Mouse (Mus musculus) mature B cell (primary cell): Measurements from ENCODE around the gene Cmtm5.
"Not testable (repeated sequence)": the region's sequence is repeated elsewhere in the genome, so short reads cannot be mapped to it uniquely, and the experiment has no call there.

ENCODE experiments used
- in situ Hi-C: fragments of 300-500 bp; cut with MboI; formaldehyde crosslinking; loops from 2 replicates; pipeline ENCODE4 v1.14.3; 2019

Cmtm5 gene

GRCm38 (mm10) chr14:54959197-54959596 lies 23.1 kb downstream of the Cmtm5 start:
- in situ Hi-C loops = no loop called here

DNA sequence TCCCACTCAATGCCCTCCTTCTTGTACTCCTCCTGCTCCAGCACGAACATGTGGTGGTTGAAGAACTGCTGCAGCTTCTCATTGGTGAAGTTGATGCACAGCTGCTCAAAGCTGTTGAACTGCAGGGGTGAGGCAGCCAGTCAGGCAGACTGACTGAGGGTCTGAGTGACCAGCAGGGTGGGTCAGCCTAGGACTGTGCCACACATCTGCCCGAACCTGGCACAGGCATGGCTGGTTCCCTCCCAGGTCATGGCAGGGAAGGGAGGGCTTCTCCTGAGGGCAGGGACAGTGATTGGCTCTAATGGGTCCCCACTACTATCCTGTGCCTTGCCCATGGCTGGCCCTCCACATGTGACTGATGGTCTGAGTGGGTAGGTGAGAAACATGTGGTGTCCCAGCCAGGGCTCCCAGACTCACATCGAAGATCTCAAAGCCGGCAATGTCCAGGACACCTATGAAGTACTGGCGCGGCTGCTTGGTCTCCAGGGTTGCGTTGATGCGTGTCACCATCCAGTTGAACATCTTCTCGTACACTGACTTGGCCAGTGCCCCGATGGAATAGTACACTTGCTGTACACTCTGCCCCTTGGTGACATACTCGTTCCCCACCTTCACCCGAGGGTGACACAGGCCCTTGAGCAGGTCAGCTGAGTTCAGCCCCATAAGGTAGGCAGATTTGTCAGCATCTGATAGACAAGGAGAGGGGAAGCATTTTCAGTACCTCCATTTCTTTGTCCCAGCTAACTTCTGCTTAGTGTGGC lies 24.0 kb downstream of the Cmtm5 start:
- in situ Hi-C loops = not testable (repeated sequence)

DNA sequence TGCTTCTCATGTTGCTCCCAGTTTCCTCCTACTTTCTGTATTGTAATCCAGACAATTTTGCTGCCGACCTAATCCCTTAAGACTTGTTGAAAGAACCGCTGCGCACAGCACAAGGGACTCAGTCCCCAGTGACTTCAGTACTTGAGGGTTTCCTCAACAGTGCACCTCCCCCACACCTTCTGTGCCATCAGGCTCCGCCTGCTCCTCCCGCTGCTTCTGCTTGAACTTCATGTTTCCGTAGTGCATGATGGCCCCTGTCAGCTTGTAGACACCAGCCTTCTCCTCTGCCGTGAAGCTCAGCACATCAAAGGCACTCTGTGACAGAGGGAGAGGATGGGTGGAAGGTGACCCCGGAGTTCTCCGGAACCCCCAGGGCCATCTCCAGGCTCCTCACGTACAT lies 24.7 kb downstream of the Cmtm5 start:
- in situ Hi-C loops = no loop called here

DNA sequence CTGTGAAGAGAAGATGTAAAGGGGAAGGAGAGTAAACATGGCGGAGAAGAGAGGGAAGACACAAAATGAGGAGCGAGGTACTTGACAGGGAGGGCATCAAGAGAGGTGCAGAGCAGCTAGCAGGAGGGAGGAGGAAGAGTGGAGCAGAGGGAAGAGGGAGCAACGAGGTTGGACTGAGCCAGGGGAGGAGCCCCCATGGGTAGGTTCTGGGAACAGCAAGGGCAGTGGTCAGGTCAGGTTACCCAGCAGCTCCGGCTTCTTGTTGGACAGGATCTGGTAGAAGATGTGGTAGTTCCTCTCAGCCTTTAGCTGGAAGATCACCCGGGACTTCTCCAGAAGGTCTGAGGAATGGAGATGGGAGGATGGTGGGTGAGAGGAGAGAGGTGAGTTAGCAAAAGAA lies 25.4 kb downstream of the Cmtm5 start:
- in situ Hi-C loops = no loop called here

DNA sequence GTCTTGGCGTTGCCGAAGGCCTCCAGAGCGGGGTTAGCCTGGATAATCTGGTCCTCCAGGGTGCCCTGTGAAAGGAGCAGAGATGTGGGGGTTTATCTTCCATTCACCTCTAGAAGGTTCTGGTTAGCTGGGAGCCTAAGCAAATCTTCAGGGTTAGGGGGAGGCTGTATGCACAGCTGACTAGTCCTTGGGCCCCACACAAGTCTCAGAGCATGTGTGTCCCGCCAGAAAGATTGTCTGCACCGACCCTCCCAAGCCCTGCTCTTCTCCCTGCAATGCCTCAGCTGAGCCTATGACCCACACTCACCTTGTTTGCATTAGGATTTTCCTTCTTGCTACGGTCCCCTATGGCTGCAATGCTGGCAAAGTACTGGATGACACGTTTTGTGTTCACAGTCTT lies 26.7 kb downstream of the Cmtm5 start:
- in situ Hi-C loops = no loop called here

GRCm38 (mm10) chr14:54963727-54964126 lies 27.7 kb downstream of the Cmtm5 start:
- in situ Hi-C loops = no loop called here

GRCm38 (mm10) chr14:54965044-54965443 lies 29.0 kb downstream of the Cmtm5 start:
- in situ Hi-C loops = no loop called here

GRCm38 (mm10) chr14:54965631-54966030 lies 29.6 kb downstream of the Cmtm5 start:
- in situ Hi-C loops = no loop called here

DNA sequence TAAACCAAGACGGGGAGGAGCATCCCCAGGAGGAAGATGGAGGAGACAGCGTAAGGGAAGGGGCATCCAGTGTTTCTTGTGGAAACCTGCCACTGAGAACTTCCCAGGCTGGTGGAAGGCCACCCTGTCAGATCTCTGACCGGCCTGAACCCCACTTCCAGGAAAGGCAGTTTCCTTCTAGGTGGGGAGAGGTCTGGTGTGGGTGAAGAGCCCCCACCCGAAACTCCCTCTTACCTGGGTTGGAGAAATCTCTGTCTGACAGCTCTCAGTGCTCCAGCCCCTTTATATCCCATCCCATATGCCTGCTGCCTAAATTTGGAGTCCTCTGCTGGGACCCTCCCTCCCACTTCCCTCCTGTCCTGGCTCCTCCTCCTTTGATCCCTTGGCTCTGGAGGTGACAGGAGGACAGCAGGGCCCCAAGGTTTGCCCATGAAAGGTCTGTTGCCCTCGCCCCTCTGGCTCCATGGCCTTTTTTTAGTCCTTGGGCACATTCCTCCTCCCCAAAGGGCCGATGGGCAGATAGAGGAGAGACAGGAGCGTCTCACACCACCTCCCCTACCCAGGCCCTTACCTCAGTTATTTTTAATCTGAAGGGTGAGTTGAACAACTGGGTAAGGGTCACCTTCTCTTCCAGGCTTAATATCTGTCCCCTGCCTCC lies 30.4 kb downstream of the Cmtm5 start, which contains the start of gene Myh6:
Gene Myh6, minus strand, starts transcription at position 608 of the 658 bp plus-strand sequence.
- in situ Hi-C loops = no loop called here

GRCm38 (mm10) chr14:54967874-54968273 lies 31.8 kb downstream of the Cmtm5 start:
- in situ Hi-C loops = no loop called here

DNA sequence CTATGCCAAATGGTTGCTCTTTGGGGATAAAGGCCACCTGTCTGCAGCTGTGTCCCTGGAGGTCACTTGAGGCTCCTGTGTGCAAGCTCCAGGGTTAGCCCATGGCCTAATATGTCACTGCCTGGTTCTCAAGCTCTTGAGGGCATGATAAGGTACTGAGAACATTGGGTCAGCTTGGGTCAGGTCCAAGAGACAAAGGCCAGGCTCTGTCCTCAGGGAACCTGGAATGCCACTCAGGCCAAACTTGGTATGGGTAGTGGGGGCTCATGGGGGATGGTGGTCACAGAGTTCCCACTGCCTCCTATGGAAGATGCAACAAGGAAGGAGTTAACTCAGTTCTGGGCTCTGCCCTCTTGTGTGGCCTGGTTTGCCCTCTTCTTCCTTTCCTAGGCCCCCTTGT lies 32.3 kb downstream of the Cmtm5 start:
- in situ Hi-C loops = no loop called here

- in situ Hi-C loops = not testable (repeated sequence)
Observed at GRCm38 (mm10) chr14:54972786-54973185, 36.7 kb downstream of the Cmtm5 start.

DNA sequence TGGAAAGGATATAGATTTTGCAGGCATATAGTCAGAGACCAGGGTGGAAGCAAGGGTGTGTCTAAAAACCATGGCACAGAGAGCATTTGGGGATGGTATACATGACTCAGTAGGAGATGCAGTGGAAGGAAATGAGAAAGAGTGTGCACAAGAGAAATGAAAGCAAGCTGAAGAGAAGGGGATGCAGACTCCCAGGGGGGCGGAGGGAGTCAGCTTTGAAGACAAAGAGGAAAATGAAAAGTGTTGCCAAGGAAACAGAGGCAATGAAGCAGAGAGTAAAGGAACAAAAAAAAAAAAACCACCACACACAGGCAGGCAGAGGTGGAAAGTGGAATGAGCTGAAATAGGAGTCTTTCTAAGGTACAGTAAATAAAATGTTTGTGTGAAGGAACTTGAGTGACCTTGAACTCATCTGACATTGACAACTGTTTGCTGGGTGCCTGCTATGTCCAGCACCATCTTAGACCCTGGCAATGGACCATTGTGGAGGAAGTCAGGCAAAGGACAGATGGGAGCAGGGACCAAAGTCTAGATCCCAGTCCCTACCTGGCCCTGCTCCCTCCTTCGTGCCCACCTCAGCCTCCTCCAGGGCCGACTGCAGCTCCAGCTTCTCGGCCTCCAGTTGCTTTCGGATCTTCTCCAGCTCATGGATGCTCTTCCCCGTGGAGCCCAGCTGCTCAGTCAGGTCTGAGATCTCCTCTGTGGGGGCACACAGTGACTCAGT lies 38.2 kb downstream of the Cmtm5 start:
- in situ Hi-C loops = no loop called here

DNA sequence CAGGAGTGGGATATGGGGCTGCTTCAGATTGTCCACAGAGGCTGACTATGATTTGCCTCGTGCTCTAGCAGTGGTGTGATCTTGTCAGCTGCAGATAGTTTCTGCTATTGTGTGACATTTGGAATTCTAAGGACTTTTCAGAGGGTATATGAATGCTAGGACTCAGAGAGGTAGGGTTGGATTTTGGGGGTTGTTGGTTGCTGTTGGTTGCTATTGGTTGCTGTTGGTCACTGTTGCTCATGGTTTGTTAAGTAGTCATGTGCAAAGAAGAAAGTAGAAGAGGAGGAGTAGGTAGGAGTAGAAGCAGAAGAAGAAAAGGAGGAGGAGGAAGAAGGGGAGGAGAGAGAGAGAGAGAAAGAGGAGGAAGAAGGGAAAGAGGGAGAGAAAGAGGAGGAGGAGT lies 40.6 kb downstream of the Cmtm5 start, which contains the start of gene Gm17428:
Gene Gm17428, plus strand, starts transcription at position 301 of the 400 bp plus-strand sequence.
- in situ Hi-C loops = no loop called here

DNA sequence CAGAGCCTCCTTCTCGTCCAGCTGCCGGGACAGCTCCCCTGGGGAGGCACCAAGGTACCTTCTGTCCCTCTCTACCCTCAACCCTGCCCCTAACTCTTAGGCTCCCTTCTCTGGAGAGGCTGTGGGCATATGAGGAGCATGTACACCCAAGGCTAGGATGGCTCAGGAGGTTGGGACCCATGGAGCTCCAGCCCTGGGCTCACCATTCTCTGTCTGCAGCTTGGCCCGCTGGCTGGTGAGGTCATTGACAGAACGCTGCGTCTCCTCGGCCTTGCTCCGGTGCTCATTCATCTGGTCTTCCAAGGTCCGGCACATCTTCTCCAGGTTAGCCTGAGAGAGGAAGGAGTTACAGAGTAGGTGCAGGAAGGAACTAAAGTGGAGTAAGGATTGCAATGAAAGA lies 42.6 kb downstream of the Cmtm5 start:
- in situ Hi-C loops = no loop called here

DNA sequence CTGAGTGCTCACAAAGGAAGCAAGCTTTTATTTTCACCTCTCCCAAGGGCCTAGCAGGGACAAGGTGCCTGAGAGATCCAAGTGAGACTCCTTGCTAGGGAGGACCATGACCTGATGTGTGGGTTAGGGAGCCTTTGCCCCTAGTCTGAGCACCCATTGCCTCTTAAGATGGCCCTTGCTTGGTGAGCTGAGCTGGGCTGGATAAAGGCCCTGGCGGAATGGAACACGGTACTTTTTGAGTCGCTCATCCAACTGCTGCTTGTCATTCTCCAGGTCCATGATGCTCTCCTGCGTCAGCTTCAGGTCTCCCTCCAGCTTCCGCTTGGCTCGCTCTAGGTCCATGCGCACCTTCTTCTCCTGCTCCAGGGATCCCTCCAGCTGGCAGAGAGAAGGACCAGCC lies 45.9 kb downstream of the Cmtm5 start:
- in situ Hi-C loops = no loop called here

DNA sequence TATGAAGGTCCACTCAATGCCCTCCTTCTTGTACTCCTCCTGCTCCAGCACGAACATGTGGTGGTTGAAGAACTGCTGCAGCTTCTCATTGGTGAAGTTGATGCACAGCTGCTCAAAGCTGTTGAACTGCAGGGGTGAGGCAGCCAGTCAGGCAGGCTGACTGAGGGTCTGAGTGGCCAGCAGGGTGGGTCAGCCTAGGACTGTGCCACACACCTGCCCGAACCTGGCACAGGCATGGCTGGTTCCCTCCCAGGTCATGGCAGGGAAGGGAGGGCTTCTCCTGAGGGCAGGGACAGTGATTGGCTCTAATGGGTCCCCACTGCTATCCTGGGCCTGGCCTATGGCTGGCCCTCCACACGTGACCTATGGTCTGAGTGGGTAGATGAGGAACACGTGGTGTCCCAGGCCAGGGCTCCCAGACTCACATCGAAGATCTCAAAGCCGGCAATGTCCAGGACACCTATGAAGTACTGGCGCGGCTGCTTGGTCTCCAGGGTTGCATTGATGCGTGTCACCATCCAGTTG lies 52.4 kb downstream of the Cmtm5 start:
- in situ Hi-C loops = not testable (repeated sequence)
